Mouse (Mus musculus): Measurements from ENCODE around the gene Spata1. TPM values are rescaled to one million over a fixed set of nuclear protein-coding genes. Genes with fewer than 3 reads are reported as not detected.
"Not testable (repeated sequence)": the region's sequence is repeated elsewhere in the genome, so short reads cannot be mapped to it uniquely, and the experiment has no call there.

The Spata1 gene
- polyA plus RNA-seq, 2 experiments from 2014 or later, result 7.8 to 8.1 TPM

- ATAC-seq, result peak; percentile 99
Measured at GRCm38 (mm10) chr3:146450371-146450841, 49.1 kb downstream of the Spata1 start.

- no peak for ATAC-seq
Measured at GRCm38 (mm10) chr3:146449745-146450250, 49.8 kb downstream of the Spata1 start, which contains the start of gene Ctbs. TSS of gene Ctbs (plus strand) at chr3:146449795.

GRCm38 (mm10) chr3:146448969-146449368, 50.6 kb downstream of the Spata1 start:
- no peak for ATAC-seq

DNA sequence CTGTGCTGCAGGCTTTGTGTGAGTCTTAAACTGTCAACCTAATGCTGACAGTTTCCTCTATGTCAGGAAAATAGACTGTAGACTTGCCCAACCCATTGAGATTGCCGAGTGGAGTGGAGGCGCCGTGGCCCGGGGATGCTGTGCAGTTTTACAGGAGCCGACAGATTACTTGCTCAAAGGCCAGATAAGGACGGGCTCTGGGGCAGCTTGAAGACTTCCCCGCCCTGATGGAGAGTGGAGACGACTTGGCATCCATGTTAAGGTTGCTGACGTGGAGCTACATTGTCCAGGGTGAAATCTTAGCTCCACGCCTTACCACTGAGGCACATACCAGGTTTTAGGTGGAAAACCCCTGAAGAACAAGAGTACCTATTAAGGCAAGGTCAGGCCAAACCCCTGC, 51.2 kb downstream of the Spata1 start:
- ATAC-seq, result no peak

- no peak for ATAC-seq
Measured at GRCm38 (mm10) chr3:146447598-146447997, 52.0 kb downstream of the Spata1 start.

- no peak for ATAC-seq
Measured at GRCm38 (mm10) chr3:146447156-146447555, 52.4 kb downstream of the Spata1 start.

DNA sequence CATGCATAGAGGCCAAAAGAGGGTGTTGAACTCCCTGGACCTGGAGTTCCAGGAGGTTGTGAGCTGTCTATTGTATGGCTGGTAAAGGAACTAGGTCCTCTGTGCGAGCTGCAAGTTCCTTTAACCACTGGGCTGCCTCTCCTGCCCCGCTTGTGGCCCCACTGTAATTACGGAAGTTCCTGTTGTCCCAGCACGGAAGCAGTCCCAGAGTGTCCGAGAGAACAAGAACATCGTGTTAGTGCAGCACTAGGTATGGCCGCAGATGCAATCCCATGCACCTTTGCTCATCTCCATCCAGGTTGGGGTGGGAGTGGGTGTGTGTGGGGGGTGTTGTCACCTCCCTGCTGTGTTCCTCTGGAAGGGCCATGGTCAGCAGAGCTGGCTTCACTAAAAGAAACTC, 54.7 kb downstream of the Spata1 start:
- ATAC-seq, result no peak

GRCm38 (mm10) chr3:146443380-146443779, 56.2 kb downstream of the Spata1 start:
- no peak for ATAC-seq

GRCm38 (mm10) chr3:146442936-146443335, 56.6 kb downstream of the Spata1 start:
- no peak for ATAC-seq

DNA sequence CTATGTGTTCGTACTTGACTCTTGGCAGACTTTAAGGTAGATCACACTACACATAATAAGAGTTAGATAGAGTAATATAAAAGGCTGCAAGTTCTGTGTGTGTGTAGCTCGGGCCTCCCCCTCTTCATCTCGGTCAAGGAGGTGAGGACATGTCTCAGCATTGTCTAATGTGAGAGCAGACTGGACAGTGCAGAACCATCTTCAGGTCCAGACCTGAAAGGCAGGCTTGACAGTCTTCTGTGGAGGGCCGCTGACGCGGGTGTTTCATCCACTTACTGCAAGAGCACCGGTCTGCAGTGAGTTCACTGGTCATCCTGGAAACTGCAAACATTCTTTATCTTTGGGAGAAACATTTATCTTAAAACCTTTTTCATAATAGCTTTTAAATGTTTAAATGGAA, 57.1 kb downstream of the Spata1 start:
- no peak for ATAC-seq

GRCm38 (mm10) chr3:146440422-146440821, 59.1 kb downstream of the Spata1 start:
- ATAC-seq, result no peak

DNA sequence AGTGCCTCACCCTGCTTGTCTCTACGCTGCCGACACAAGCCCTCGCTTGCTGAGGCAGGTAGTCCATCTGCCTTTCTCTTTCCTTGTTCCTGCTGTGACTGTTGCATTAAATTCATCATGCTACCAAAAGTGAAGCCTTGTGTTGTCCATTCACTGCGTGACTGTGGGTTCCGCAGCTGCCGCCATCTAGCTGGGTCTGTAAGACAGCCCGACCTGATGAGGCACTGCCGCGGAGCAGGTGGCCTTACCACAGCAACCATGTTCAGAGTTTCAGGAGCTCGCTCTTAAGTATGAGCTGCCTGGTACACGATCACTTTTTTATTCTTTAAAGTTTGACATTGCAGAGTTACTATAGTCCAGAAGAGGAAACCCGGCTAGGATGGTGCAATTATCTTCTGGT, 59.5 kb downstream of the Spata1 start:
- no peak for ATAC-seq

DNA sequence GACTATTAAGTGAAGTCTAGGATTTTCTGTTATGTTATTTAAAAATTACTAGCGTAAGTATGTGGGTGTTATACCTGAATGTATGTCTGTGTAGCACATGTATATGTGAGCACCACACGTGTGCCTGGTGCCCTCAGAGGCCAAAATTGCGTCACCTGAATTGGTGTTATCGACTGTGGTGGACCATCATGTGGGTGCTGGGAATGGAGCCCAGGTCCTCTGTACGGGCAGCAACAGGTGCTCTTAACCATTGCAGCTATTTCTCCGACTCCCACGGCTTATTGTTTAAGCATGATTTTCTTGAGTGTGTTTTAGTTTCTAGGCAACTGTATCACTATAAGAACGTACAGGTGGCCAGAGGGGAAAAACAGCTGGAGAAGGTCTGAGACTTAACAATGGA, 63.4 kb downstream of the Spata1 start:
- no peak for ATAC-seq

GRCm38 (mm10) chr3:146435533-146435932, 64.0 kb downstream of the Spata1 start:
- ATAC-seq, result no peak

DNA sequence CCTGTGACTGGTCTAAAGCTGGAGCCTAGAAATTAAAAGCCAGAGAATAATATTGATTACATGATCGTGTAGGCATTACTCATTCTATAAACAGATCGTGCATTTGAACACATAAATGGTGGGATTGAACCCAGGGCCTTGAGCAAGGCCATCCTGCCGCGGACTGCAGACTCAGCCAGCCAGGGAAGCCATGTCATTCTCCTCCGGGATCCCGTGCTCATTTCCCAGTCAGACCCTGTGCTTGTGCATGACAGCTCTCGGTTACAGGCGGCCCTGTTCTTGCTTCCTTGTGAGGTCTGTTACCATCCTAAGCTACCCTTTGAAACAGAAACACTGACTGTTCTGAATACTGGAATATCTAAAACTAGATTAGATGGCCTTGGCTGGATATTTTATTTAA, 64.9 kb downstream of the Spata1 start:
- no peak for ATAC-seq

DNA sequence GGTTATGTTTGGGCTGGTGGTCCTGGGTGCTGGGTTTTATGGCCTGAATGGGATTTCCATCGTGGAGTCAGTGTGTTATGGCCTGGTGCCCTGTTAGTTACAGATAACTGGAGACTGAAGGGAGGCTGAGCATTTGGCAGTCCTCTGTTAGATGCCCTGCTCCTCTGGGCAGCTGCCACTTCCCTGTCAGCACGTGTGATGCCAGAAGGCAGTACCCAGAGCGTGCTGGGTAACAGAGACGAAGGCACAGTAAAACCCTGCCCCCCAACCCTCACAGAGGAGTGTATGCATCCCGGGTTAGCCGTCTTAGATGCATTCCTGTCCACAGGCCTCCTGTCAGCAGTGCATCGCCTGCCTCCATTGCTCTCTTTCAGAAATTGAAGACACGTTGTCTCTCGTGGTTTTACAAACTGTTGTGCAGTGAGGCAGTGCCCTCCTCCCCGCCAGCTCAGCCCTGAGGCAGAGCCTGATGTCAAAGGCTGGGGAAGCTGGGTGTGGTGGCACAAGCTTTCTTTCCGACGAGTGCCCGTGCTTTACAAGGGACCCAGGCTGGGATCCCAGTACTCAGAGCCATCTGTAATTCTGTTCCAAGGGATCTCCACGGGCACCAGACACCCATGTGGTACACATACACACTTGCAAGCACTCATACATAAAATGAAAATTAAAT, 65.7 kb downstream of the Spata1 start:
- no peak for ATAC-seq

- ATAC-seq, result not testable (repeated sequence)
Measured at GRCm38 (mm10) chr3:146433063-146433462, 66.5 kb downstream of the Spata1 start.

DNA sequence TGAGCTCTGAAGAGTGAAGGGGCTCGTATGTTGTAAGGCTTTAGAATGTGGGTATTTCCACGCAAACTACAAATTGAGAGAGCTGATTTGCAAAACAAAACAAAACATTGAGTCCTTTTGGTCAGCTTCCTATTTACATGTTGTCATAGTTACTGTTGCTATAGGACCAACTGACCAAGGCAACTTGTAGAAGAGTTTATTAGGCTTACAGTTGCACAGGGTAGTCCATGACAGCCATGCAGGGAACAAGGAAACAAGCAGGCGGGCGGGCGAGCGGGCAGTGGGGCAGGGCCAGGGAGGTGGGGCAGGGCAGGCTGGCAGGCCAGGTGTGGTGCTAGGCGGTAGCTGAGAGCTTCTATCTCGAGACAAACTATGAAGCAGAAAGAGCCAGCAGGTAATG, 73.1 kb downstream of the Spata1 start:
- ATAC-seq, result no peak

DNA sequence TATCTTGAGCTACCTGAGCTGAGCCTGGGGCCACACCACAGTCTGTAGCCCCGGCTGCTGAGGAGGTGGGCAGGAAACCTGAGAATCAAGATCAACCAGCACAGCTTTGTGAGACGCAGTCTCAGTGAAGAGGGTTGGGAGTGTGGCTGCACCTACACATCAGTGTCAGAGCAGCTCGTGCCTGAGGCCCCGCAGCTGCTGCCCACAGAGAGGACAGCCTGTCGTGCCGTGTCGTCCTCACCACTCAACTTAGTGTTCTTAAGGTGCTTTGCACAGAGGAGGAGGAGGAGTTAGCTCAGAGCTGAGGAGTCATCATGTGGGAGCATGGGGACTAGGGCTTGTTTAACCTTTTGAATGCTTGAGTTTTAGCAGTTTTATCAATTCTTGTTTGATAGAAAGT, 73.7 kb downstream of the Spata1 start:
- ATAC-seq, result no peak

GRCm38 (mm10) chr3:146424306-146424900, 75.2 kb downstream of the Spata1 start:
- no peak for ATAC-seq

GRCm38 (mm10) chr3:146423710-146424109, 75.8 kb downstream of the Spata1 start:
- no peak for ATAC-seq

DNA sequence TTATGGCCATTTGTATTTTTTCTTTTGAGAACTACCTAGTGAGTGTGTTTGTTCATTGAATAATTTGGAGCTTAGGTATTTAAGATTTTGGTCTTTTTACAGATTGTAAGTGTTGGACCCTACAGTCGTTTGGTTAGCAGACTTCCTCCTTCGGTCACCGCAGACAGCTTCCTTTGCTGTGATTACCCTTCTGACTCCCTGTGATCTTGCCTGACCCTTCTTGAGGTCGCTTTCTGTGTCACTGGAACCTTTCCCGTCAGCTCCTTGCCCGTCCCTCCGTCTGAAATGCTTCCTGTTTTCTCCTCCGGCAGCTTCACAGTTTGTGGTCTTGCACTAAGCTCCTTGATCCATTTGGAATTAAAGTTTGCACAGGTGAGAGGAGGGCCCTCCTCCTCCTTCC, 77.8 kb downstream of the Spata1 start:
- ATAC-seq, result peak; percentile 34

DNA sequence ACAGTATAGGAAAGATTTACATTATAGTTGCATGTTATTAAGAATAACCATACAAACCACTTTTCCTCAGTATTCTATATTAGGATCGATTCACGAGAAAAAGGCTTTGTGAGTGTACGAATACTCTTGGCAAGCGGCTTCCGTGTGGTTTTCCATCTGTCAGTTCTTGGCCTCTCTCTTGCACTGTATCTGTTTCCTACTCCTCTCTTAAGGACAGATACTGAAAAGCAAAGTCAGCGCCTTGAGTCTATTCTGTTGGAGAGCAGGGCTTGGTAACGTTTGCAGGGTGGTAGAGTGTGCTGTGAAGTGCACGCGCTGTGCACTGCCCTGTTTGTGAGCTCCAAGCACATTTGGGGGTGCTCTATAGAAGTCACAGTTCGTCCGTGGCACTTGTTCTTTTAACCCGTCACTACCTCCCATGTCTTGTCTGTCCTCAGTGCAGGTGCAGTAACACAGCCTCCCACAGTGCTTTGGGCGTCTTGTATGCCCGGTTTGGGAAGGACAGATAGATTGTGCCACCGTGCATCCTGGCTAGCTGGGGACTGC, 79.5 kb downstream of the Spata1 start:
- ATAC-seq, result no peak

DNA sequence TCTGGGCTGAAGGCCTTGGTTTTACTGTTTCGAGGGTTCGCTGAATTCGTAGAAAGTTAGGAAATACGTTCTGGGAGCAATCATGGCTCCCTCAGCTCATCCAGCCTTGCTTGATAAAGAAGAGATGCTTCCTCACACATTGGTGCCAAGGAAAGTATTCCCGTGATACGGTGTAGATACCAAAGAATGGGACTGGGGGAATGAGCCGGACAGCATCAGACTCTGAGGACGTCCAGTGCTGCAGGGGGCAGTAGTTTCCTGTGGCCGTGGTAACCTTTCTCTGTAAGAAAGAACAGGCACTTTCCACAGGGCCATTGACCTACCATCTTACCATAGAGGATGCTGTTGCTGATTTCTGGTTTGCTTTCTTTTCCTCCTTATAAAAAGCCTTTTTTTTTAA, 80.0 kb downstream of the Spata1 start:
- ATAC-seq, result no peak
